Mouse (Mus musculus): ENCODE data around the gene Rtn3. TPM values are rescaled to one million over a fixed set of nuclear protein-coding genes. Genes with fewer than 3 reads are reported as not detected.

The Rtn3 gene
- polyA plus RNA-seq, 1 experiment from 2014 or later, result 268 TPM

DNA sequence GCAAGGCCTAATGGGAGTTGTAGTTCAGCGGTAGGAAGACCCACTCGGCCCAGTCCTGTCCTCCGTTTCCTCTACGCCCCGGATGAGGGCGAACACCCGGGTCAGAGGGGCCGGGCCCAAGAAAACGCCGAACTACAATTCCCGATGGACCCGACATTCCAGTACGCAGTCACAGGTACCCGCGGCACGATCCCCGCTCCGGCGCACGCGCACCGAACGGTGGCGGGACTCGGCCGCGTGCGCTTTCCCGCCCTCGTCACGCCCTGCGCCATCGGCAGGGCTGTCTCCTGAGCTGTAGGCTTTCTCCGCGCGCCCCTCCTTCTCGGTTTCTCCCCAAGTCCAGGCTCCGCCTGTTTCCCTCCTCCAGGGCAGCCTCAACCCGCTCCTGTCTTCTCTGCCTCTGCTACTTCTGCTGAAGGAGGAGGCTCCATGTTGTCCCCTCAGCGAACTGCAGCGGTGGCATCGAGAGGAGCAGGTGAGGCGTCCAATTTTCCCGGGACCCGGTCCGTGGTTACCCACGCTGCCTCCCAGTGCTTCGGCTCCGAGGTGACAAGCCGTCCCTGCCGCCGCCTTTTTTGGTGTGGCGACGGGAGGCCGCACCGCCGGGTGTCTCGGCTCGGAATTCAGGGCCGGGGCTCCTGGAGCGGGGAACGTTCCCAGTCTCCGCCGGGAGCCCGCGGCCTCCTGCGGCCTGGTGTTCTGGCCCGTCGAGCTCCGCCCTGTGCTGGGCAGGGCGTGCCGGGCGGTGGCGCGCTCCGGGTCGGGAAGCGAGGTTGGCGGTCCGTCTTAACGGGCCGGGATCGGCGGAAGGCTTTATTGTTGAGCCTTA lies 11.3 kb upstream of the Rtn3 start:
- no peaks in the 10 kb centered on the region for H3K9me3 ChIP-seq (ENCODE audit: control insufficient read depth, low read length)
- H3K27ac ChIP-seq (ENCODE audit: low read depth, low read length), result peak overlapping the region; percentile 78
- H3K27me3 ChIP-seq (ENCODE audit: control insufficient read depth, insufficient read depth, low read length), result no peaks in the 10 kb centered on the region
- H3K4me1 ChIP-seq (replicated peaks; ENCODE audit: control insufficient read depth, insufficient read depth, low read length), result no peaks in the 10 kb centered on the region
- DNase-seq (ENCODE audit: low spot score) (peak; percentile 95), ATAC-seq (replicated peaks; ENCODE audit: low FRiP score) (peak; percentile 98)
- H3K9ac ChIP-seq (ENCODE audit: low read length), result peak overlapping the region; percentile 77
- H3K4me2 ChIP-seq (ENCODE audit: low read depth, low read length, severe bottlenecking), result peak overlapping the region; percentile 84
- peak overlapping the region; percentile 57 for H3K4me3 ChIP-seq (ENCODE audit: low read depth, low read length)
- no peaks in the 10 kb centered on the region for H3K36me3 ChIP-seq (ENCODE audit: control insufficient read depth, insufficient read depth, low read length)
- WGBS, result under 1% methylated on average over 79 of the region's 84 CpGs

DNA sequence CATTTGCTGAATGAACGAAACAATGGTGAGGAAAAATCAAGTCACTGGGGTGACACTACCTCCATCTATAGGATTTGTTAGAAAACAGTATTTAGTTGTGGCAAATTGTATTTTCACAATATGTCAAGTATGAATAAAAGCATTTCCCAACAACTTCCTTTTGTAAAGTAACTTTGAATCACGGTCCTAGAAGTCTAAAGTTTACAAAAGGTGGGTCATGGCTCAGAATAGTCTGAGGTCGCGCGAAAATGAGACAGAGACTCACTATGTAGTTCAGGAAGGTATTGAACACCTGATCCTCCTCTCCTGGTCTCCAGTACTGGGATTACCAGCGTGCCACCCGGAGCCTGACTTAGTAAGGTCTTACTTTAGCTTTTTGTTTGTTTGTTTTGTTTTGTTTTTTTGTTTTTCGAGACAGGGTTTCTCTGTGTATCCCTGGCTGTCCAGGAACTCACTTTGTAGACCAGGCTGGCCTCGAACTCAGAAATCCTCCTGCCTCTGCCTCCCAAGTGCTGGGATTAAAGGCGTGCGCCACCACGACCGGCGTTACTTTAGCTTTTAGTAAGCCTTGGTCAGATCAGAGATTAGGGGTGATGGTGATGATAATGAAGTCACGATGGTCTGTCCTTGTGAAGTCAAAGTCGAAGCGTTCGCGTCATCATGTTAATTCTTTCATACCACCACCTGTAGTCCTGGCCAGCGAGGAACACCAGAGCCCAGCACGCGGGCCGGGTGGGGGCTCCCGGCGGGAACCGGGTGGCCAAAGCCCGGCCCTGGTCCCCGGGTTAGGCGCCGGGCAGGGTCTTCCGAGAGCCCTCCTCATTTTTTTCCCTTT lies 10.5 kb upstream of the Rtn3 start, which contains the start of gene Atl3:
Gene Atl3, plus strand, starts transcription at position 689 of the 835 bp plus-strand sequence.
- Histone ChIP-seq H3K9ac (ENCODE audit: low read length) (peak within 1 kb of the TSS; percentile 77), H3K27me3 (ENCODE audit: control insufficient read depth, insufficient read depth, low read length) (no peaks in the 10 kb centered on the region), H3K9me3 (ENCODE audit: control insufficient read depth, low read length) (no peaks in the 10 kb centered on the region), H3K4me3 (ENCODE audit: low read depth, low read length) (peak within 1 kb of the TSS; percentile 57), H3K27ac (ENCODE audit: low read depth, low read length) (peak within 1 kb of the TSS; percentile 78), H3K4me1 (replicated peaks; ENCODE audit: control insufficient read depth, insufficient read depth, low read length) (no peaks in the 10 kb centered on the region), H3K36me3 (ENCODE audit: control insufficient read depth, insufficient read depth, low read length) (no peaks in the 10 kb centered on the region), H3K4me2 (ENCODE audit: low read depth, low read length, severe bottlenecking) (peak within 1 kb of the TSS; percentile 84)
- 31% methylated on average over 31 of the region's 31 CpGs for WGBS
- no peak for DNase-seq (ENCODE audit: low spot score)
- ATAC-seq (replicated peaks; ENCODE audit: low FRiP score), result no peak

- H3K27ac ChIP-seq (ENCODE audit: low read depth, low read length), result no peak overlapping the region
- no peaks in the 10 kb centered on the region for H3K27me3 ChIP-seq (ENCODE audit: control insufficient read depth, insufficient read depth, low read length)
- no peak overlapping the region for H3K9ac ChIP-seq (ENCODE audit: low read length)
- no peaks in the 10 kb centered on the region for H3K9me3 ChIP-seq (ENCODE audit: control insufficient read depth, low read length)
- 96% methylated on average over 2 of the region's 2 CpGs for WGBS
- H3K4me3 ChIP-seq (ENCODE audit: low read depth, low read length), result no peak overlapping the region
- ATAC-seq (replicated peaks; ENCODE audit: low FRiP score), result no peak
- no peak overlapping the region for H3K4me2 ChIP-seq (ENCODE audit: low read depth, low read length, severe bottlenecking)
- no peak for DNase-seq (ENCODE audit: low spot score)
- no peaks in the 10 kb centered on the region for H3K4me1 ChIP-seq (replicated peaks; ENCODE audit: control insufficient read depth, insufficient read depth, low read length)
- no peaks in the 10 kb centered on the region for H3K36me3 ChIP-seq (ENCODE audit: control insufficient read depth, insufficient read depth, low read length)
These were observed 9.6 kb upstream of the Rtn3 start for GRCm38 (mm10) chr19:7492682-7493081.

DNA sequence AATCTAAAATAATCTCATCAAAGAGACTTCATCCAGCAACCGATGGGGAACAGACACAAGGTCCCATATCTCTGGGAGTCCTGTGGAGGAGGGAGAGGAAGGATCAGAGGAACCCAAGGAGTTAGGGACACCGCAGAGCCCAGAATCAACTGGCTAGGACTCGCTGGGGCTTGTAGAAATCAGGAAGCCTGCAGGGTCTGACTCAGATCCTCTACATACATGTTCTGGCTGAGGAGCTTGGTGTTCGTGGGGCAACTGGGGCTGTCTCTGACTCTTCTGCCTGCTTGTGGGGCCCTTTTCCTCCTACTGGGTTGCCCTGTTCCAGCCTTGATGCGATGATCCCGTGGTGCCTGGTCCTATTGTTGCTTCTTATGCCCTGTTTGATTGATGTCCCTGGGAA lies 8.9 kb upstream of the Rtn3 start:
- H3K36me3 ChIP-seq (ENCODE audit: control insufficient read depth, insufficient read depth, low read length), result no peaks in the 10 kb centered on the region
- H3K4me1 ChIP-seq (replicated peaks; ENCODE audit: control insufficient read depth, insufficient read depth, low read length), result no peaks in the 10 kb centered on the region
- 88% methylated on average over 6 of the region's 6 CpGs for WGBS
- H3K9me3 ChIP-seq (ENCODE audit: control insufficient read depth, low read length), result no peaks in the 10 kb centered on the region
- H3K4me3 ChIP-seq (ENCODE audit: low read depth, low read length), result no peak overlapping the region
- ATAC-seq (replicated peaks; ENCODE audit: low FRiP score) (no peak), DNase-seq (ENCODE audit: low spot score) (no peak)
- no peak overlapping the region for H3K27ac ChIP-seq (ENCODE audit: low read depth, low read length)
- H3K27me3 ChIP-seq (ENCODE audit: control insufficient read depth, insufficient read depth, low read length), result no peaks in the 10 kb centered on the region
- no peak overlapping the region for H3K9ac ChIP-seq (ENCODE audit: low read length)
- H3K4me2 ChIP-seq (ENCODE audit: low read depth, low read length, severe bottlenecking), result no peak overlapping the region

GRCm38 (mm10) chr19:7487680-7488079 lies 4.6 kb upstream of the Rtn3 start:
- Histone ChIP-seq H3K4me1 (replicated peaks; ENCODE audit: control insufficient read depth, insufficient read depth, low read length) (no peaks in the 10 kb centered on the region), H3K4me2 (ENCODE audit: low read depth, low read length, severe bottlenecking) (no peak overlapping the region), H3K9me3 (ENCODE audit: control insufficient read depth, low read length) (no peaks in the 10 kb centered on the region), H3K36me3 (ENCODE audit: control insufficient read depth, insufficient read depth, low read length) (no peaks in the 10 kb centered on the region), H3K27ac (ENCODE audit: low read depth, low read length) (no peak overlapping the region), H3K9ac (ENCODE audit: low read length) (no peak overlapping the region), H3K4me3 (ENCODE audit: low read depth, low read length) (no peak overlapping the region), H3K27me3 (ENCODE audit: control insufficient read depth, insufficient read depth, low read length) (no peaks in the 10 kb centered on the region)
- no peak for ATAC-seq (replicated peaks; ENCODE audit: low FRiP score)
- WGBS, result 88% methylated on average over 8 of the region's 8 CpGs
- DNase-seq (ENCODE audit: low spot score), result no peak

DNA sequence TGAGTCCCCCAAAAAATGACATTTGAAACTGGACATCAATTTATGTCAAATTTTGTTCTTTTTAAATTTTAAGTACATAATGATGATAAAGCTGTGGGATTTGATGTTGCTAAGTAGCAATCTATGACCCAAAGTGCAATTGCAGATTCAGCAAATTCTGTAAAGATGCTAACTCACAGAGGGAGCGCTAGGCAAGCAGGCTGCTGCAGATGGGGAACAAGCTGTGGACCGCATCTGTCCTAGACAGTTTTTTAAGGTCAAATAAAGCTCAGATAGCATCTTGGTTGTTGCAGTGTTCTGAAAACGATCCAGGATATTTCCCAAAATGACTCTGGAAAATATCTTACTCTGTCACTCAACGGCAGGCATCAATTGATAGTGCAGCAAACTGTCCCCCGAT lies 995 bp upstream of the Rtn3 start:
- DNase-seq (ENCODE audit: low spot score) (no peak), ATAC-seq (replicated peaks; ENCODE audit: low FRiP score) (no peak)
- Histone ChIP-seq H3K4me2 (ENCODE audit: low read depth, low read length, severe bottlenecking) (peak overlapping the region; percentile 44; the same call in 1 of the 2 replicates), H3K27me3 (ENCODE audit: control insufficient read depth, insufficient read depth, low read length) (no peaks in the 10 kb centered on the region), H3K27ac (ENCODE audit: low read depth, low read length) (no peak overlapping the region), H3K9ac (ENCODE audit: low read length) (no peak overlapping the region), H3K9me3 (ENCODE audit: control insufficient read depth, low read length) (no peaks in the 10 kb centered on the region), H3K4me1 (replicated peaks; ENCODE audit: control insufficient read depth, insufficient read depth, low read length) (no peaks in the 10 kb centered on the region; the same call in 1 of the 2 replicates), H3K36me3 (ENCODE audit: control insufficient read depth, insufficient read depth, low read length) (no peaks in the 10 kb centered on the region), H3K4me3 (ENCODE audit: low read depth, low read length) (no peak overlapping the region)
- 77% methylated on average over 5 of the region's 5 CpGs for WGBS

DNA sequence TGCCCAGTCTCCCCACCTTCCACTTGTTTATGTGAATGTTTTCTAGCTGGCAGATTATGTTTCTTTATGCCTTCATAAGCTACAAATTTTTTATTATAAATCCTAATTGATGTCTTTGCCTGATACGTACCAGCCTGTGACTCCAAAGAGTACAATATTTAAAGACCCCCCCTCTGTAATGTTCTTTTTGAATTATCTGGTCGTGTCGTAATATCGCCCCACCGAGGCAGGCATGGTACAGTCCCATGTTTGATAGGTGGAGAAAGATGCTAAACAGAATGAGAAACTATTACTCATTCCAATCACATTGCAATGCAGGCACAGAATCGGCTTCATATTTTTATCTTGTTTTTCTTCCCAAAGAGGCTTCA lies 416 bp upstream of the Rtn3 start:
- H3K36me3 ChIP-seq (ENCODE audit: control insufficient read depth, insufficient read depth, low read length), result no peaks in the 10 kb centered on the region
- H3K9ac ChIP-seq (ENCODE audit: low read length), result no peak overlapping the region
- no peaks in the 10 kb centered on the region for H3K9me3 ChIP-seq (ENCODE audit: control insufficient read depth, low read length)
- H3K4me3 ChIP-seq (ENCODE audit: low read depth, low read length), result peak overlapping the region; percentile 79
- WGBS, result 3% methylated on average over 6 of the region's 6 CpGs
- DNase-seq (ENCODE audit: low spot score), result no peak
- ATAC-seq (replicated peaks; ENCODE audit: low FRiP score), result peak; percentile 68
- H3K4me1 ChIP-seq (replicated peaks; ENCODE audit: control insufficient read depth, insufficient read depth, low read length), result no peaks in the 10 kb centered on the region; the same call in 1 of the 2 replicates
- H3K27ac ChIP-seq (ENCODE audit: low read depth, low read length), result peak overlapping the region; percentile 42; the same call in 1 of the 2 replicates
- no peaks in the 10 kb centered on the region for H3K27me3 ChIP-seq (ENCODE audit: control insufficient read depth, insufficient read depth, low read length)
- peak overlapping the region; percentile 44; the same call in 1 of the 2 replicates for H3K4me2 ChIP-seq (ENCODE audit: low read depth, low read length, severe bottlenecking)

DNA sequence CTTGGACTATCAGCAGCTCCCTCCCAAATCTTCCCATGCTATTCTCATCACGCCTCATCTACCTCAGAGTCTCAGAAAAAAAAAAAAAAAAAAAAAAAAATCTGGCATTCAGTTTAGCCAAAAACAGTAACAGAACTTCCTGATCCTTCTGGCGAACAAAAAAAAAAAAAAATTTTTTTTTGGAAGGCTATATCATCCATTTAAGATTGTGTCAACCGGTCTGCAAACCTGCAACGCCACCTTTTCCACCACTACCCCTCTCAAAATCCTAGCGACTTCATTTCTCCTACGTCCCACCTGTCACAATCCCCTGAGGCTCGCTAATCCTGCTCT lies 849 bp downstream of the Rtn3 start:
- Histone ChIP-seq H3K4me2 (ENCODE audit: low read depth, low read length, severe bottlenecking) (peak overlapping the region; percentile 50), H3K9me3 (ENCODE audit: control insufficient read depth, low read length) (no peaks in the 10 kb centered on the region), H3K9ac (ENCODE audit: low read length) (peak overlapping the region; percentile 90), H3K27me3 (ENCODE audit: control insufficient read depth, insufficient read depth, low read length) (no peaks in the 10 kb centered on the region), H3K4me3 (ENCODE audit: low read depth, low read length) (peak overlapping the region; percentile 79), H3K36me3 (ENCODE audit: control insufficient read depth, insufficient read depth, low read length) (no peaks in the 10 kb centered on the region), H3K4me1 (replicated peaks; ENCODE audit: control insufficient read depth, insufficient read depth, low read length) (no peaks in the 10 kb centered on the region; the same call in 1 of the 2 replicates), H3K27ac (ENCODE audit: low read depth, low read length) (peak overlapping the region; percentile 97)
- WGBS, result under 1% methylated on average over 7 of the region's 7 CpGs
- DNase-seq (ENCODE audit: low spot score) (no peak), ATAC-seq (replicated peaks; ENCODE audit: low FRiP score) (no peak)
